Mouse (Mus musculus): ENCODE results near the gene Sgsm3.

DNA sequence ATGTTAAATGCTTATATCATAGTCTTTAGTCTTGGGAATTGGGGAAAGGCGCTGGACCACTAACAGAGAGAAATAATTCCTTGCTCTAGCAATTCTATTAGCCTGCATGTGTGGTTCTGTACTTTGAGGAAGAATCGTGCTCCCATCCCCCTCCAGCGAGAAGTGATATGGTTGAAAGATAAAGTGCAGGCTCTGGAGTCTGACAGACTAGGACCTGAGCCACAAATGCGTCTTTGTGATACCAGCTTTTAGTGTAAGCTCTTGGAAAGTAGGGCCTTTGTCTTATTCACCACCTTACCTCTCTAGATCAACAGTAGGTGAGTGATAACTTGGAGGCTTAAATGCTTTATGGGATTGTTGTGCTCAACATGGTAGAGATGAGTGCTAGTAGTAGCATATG, 3.6 kb downstream of the Sgsm3 start:
- no peak for TF ChIP-seq CTCF (IDR thresholded peaks at IDR 0.05; ENCODE audit: low read depth)
- TF ChIP-seq EP300 (IDR thresholded peaks at IDR 0.05; ENCODE audit: low read depth) = no peak
